In genomic region chr5:124206481-124207038, GRCm38 (mm10) we compare ENCODE assay signal across 8 mouse cellular contexts. TPM values are rescaled to one million over a fixed set of nuclear protein-coding genes. Genes with fewer than 3 reads are reported as not detected.
A peak's percentile ranks its signal among the peaks of the same experiment; 100 is the strongest.
DNase-seq lines count a peak whose midpoint lies in the region; ATAC-seq and TF ChIP-seq lines count a peak whose summit lies in the region.

No protein-coding gene starts in this region.

- peak; percentile 85 for DNase-seq in gastrocnemius, adult 2 months
- DNase-seq in gastrocnemius, postnatal 10 days: no peak
- DNase-seq in embryonic facial prominence, embryonic 14.5 days (ENCODE audit: low spot score): peak; percentile 69
- no peak for DNase-seq in hindbrain, postnatal 0 days (ENCODE audit: low spot score)
- DNase-seq in lung, postnatal 36 days: peak; percentile 67
- no peak for DNase-seq in right cerebral cortex, postnatal 14 days

- no peaks in the 10 kb centered on the region; the same call in 1 of the 2 replicates for H3K27me3 ChIP-seq in embryonic facial prominence, embryonic 14.5 days (replicated peaks; ENCODE audit: control insufficient read depth, insufficient read depth, low read length)
- H3K27me3 ChIP-seq in hindbrain, postnatal 0 days (ENCODE audit: insufficient read depth, low read length): no peaks in the 10 kb centered on the region

- peak overlapping the region; percentile 92 for H3K27ac ChIP-seq in gastrocnemius, adult 2 months
- H3K27ac ChIP-seq in embryonic facial prominence, embryonic 14.5 days (replicated peaks; ENCODE audit: low read depth, low read length): no peak overlapping the region
- H3K27ac ChIP-seq in hindbrain, postnatal 0 days: no peak overlapping the region

- 0 out of 2 replicates have a peak, but pooled peaks have one; percentile 1 for TF ChIP-seq CTCF in gastrocnemius, adult 2 months (IDR thresholded peaks at IDR 0.05)
- TF ChIP-seq CTCF in hindbrain, postnatal 0 days (IDR thresholded peaks at IDR 0.05; ENCODE audit: low read depth): no peak

- no peak overlapping the region for H3K4me2 ChIP-seq in embryonic facial prominence, embryonic 14.5 days (ENCODE audit: low read depth, low read length)
- no peak overlapping the region for H3K4me2 ChIP-seq in hindbrain, postnatal 0 days (ENCODE audit: low read depth, low read length)

- no peaks in the 10 kb centered on the region for H3K36me3 ChIP-seq in embryonic facial prominence, embryonic 14.5 days (ENCODE audit: control insufficient read depth, insufficient read depth, low read length)
- H3K36me3 ChIP-seq in hindbrain, postnatal 0 days (ENCODE audit: insufficient read depth, low read length): no peaks in the 10 kb centered on the region

- intact Hi-C loops in gastrocnemius, adult 2 months (cut with DNase I): loop anchor here (5.0 kb wide), 1 partner anchor 41 kb away; the partner anchor contains the start of gene Pitpnm2

- no peaks in the 10 kb centered on the region for H3K9me3 ChIP-seq in embryonic facial prominence, embryonic 14.5 days (ENCODE audit: control insufficient read depth, low read length)
- H3K9me3 ChIP-seq in hindbrain, postnatal 0 days (ENCODE audit: low read length): no peaks in the 10 kb centered on the region

- peak; percentile 82 for ATAC-seq in embryonic facial prominence, embryonic 14.5 days (ENCODE audit: low read depth)
- ATAC-seq in hindbrain, postnatal 0 days: 0 out of 2 replicates have a peak, but pooled peaks have one; percentile 22
- no peak for ATAC-seq in CD4-positive, CD25-positive, alpha-beta regulatory T cell, adult 4 months
- no peak for ATAC-seq in erythroblast, adult 5-6 weeks (replicated peaks; ENCODE audit: low FRiP score, poor library complexity, severe bottlenecking)

- H3K9ac ChIP-seq in embryonic facial prominence, embryonic 14.5 days (ENCODE audit: low read depth, low read length): no peak overlapping the region
- no peak overlapping the region for H3K9ac ChIP-seq in hindbrain, postnatal 0 days (replicated peaks; ENCODE audit: low read length)

- 24% methylated on average over 13 of the region's 13 CpGs for WGBS in embryonic facial prominence, embryonic 14.5 days
- 43% methylated on average over 13 of the region's 13 CpGs for WGBS in hindbrain, postnatal 0 days

- H3K4me1 ChIP-seq in embryonic facial prominence, embryonic 14.5 days (ENCODE audit: control insufficient read depth, insufficient read depth, low read length): peaks cover 7% of the 10 kb centered on the region; the same call in 1 of the 2 replicates
- peaks cover 18% of the 10 kb centered on the region; the same call in 1 of the 2 replicates for H3K4me1 ChIP-seq in hindbrain, postnatal 0 days (ENCODE audit: insufficient read depth, low read length)

- peak overlapping the region; percentile 53 for H3K4me3 ChIP-seq in gastrocnemius, adult 2 months
- H3K4me3 ChIP-seq in embryonic facial prominence, embryonic 14.5 days (ENCODE audit: low read depth, low read length): no peak overlapping the region
- no peak overlapping the region for H3K4me3 ChIP-seq in hindbrain, postnatal 0 days (ENCODE audit: low read length)

RNA-seq across cellular contexts. Expression of gene Pitpnm2, which starts 43.0 kb away (rescaled TPM):
- 10 to 100 TPM; 18.1 to 28.4 TPM for total RNA-seq in gastrocnemius, adult 2 months (2021)
- 10 to 100 TPM; 20.8 to 25.4 TPM for total RNA-seq in gastrocnemius, postnatal 10 days (2021)
- polyA plus RNA-seq in embryonic facial prominence, embryonic 14.5 days (2014; fragmentation: Nextera tagmentation; extraction: Ambion mirVana): 7.6 and 8.4 TPM in 2 replicates
- 43.9 and 44.1 TPM in 2 replicates for total RNA-seq in hindbrain, postnatal 0 days (2014; rRNA removed)
- polyA plus RNA-seq in hindbrain, postnatal 0 days (2015; fragmentation: Nextera tagmentation; extraction: Ambion mirVana): 7.6 TPM in 2 replicates
- polyA plus RNA-seq in CD4-positive, CD25-positive, alpha-beta regulatory T cell, adult 4 months (2017; shearing (Covaris generic)): 10 to 100 TPM in 1 of 2 experiments, 1 to 10 TPM in 1; 9.3 to 11.5 TPM
- total RNA-seq in erythroblast, adult 5-6 weeks (2015; ENCODE audit: low replicate concordance): 0.42 and 1.9 TPM in 2 replicates
- total RNA-seq in erythroblast, adult 5-6 weeks (2017; ENCODE audit: low replicate concordance): 0.28 and 1.0 TPM in 2 replicates

Comparison
In these comparisons a context has a peak if more than half of its experiments do, and no peak if none do; other contexts are left out.
1. DNase-seq: peak in gastrocnemius, adult 2 months (single experiment), embryonic facial prominence, embryonic 14.5 days (single experiment) and lung, postnatal 36 days (single experiment); none in gastrocnemius, postnatal 10 days (single experiment), hindbrain, postnatal 0 days (single experiment) and right cerebral cortex, postnatal 14 days (single experiment).
2. ATAC-seq: peak in embryonic facial prominence, embryonic 14.5 days (single experiment) and hindbrain, postnatal 0 days (single experiment); none in CD4-positive, CD25-positive, alpha-beta regulatory T cell, adult 4 months (single experiment) and erythroblast, adult 5-6 weeks (single experiment).
3. RNA of gene Pitpnm2, which starts 43.0 kb away (total RNA-seq): 43.9 to 44.1 TPM in hindbrain, postnatal 0 days, 18.1 to 28.4 TPM in gastrocnemius, adult 2 months and 20.8 to 25.4 TPM in gastrocnemius, postnatal 10 days; 0.28 to 1.9 TPM in erythroblast, adult 5-6 weeks; every median in the first group is over 4 times any median in the second.